ENCODE assay signal across 35 mouse cellular contexts in the genomic region with DNA sequence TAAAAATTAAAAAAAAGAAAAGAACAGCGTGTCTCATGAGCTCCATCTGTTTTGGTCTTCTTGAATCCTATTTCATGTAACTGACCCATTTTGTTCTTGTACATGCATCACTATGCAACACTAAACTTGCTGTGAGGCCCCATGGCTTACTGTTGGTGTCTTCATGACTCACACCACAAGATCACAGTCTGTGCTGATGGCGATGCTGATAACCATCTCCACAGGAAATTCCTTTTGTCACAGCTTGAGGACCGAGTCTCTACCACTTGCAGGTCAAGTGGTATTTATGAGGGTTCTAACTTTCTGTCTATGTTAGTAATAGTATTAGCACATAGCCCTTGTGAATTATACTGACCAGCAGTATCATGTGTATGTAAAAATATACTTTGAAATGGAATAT.
"Had no signal": no experiment of that assay in that cellular context is flagged by ENCODE, and none has a peak within 500 bp of the region (broad histone marks: within the 10 kb centered on the region; RNA-seq: fewer than 3 reads in every experiment).

No protein-coding gene starts in this region.

- DNase-seq: heart, postnatal 10 days; heart, postnatal 14 days; heart, postnatal 36 days; heart, postnatal 4 days; kidney, adult 11 months; kidney, adult 18-20 months; kidney, adult 2 months; kidney, adult 8-10 months; kidney, adult 9 months; kidney, postnatal 10 days; kidney, postnatal 14 days; kidney, postnatal 25 days; kidney, postnatal 36 days; kidney, postnatal 4 days; layer of hippocampus, adult 9-11 months; layer of hippocampus, postnatal 36 days had no signal

- H3K9me3 ChIP-seq: heart, embryonic 10.5 days; heart, embryonic 12.5 days; heart, embryonic 13.5 days; heart, embryonic 15.5 days; hindbrain, embryonic 10.5 days; hindbrain, embryonic 12.5 days; hindbrain, embryonic 13.5 days; hindbrain, embryonic 15.5 days; intestine, embryonic 15.5 days; kidney, embryonic 15.5 days had no signal

- H3K27ac ChIP-seq: heart, embryonic 10.5 days; heart, embryonic 13.5 days; heart, embryonic 15.5 days; hindbrain, embryonic 10.5 days; hindbrain, embryonic 12.5 days; hindbrain, embryonic 13.5 days; hindbrain, embryonic 14.5 days; hindbrain, embryonic 15.5 days; hindbrain, postnatal 0 days; intestine, embryonic 15.5 days; kidney, embryonic 15.5 days; kidney, postnatal 0 days; layer of hippocampus, adult 2 months had no signal

- H3K9ac ChIP-seq: heart, embryonic 12.5 days; heart, embryonic 13.5 days; heart, embryonic 15.5 days; hindbrain, embryonic 12.5 days; hindbrain, embryonic 13.5 days; hindbrain, embryonic 14.5 days; hindbrain, embryonic 15.5 days; intestine, embryonic 15.5 days; kidney, embryonic 15.5 days had no signal

- H3K27me3 ChIP-seq: heart, embryonic 12.5 days; heart, embryonic 13.5 days; heart, embryonic 15.5 days; hindbrain, embryonic 12.5 days; hindbrain, embryonic 13.5 days; hindbrain, embryonic 15.5 days; intestine, embryonic 15.5 days; kidney, embryonic 15.5 days had no signal

- H3K4me1 ChIP-seq: heart, embryonic 10.5 days; heart, embryonic 12.5 days; heart, embryonic 13.5 days; heart, embryonic 15.5 days; hindbrain, embryonic 10.5 days; hindbrain, embryonic 12.5 days; hindbrain, embryonic 13.5 days; hindbrain, embryonic 15.5 days; intestine, embryonic 15.5 days; kidney, embryonic 15.5 days had no signal

- H3K4me3 ChIP-seq: heart, embryonic 10.5 days; heart, embryonic 12.5 days; heart, embryonic 13.5 days; heart, embryonic 15.5 days; hindbrain, embryonic 10.5 days; hindbrain, embryonic 12.5 days; hindbrain, embryonic 13.5 days; hindbrain, embryonic 15.5 days; intestine, embryonic 15.5 days; kidney, embryonic 15.5 days; layer of hippocampus, adult 2 months had no signal

- H3K4me2 ChIP-seq: heart, embryonic 11.5 days; heart, embryonic 12.5 days; heart, embryonic 13.5 days; heart, embryonic 15.5 days; hindbrain, embryonic 12.5 days; hindbrain, embryonic 13.5 days; hindbrain, embryonic 14.5 days; hindbrain, embryonic 15.5 days; intestine, embryonic 15.5 days; kidney, embryonic 15.5 days had no signal

- ATAC-seq: hindbrain, embryonic 16.5 days; hindbrain, postnatal 0 days; inflammation-experienced regulatory T-cells, adult 6 months; intestine, embryonic 15.5 days; intestine, embryonic 16.5 days; intestine, postnatal 0 days had no signal

- H3K36me3 ChIP-seq: heart, embryonic 10.5 days; heart, embryonic 12.5 days; heart, embryonic 13.5 days; heart, embryonic 15.5 days; hindbrain, embryonic 10.5 days; hindbrain, embryonic 12.5 days; hindbrain, embryonic 13.5 days; hindbrain, embryonic 15.5 days; intestine, embryonic 15.5 days; kidney, embryonic 15.5 days had no signal
